Mouse (Mus musculus): ENCODE data around the gene Lmtk3. TPM values are rescaled to one million over a fixed set of nuclear protein-coding genes. Genes with fewer than 3 reads are reported as not detected.

Gene Lmtk3
- total and polyA plus RNA-seq, 2 experiments from 2014 or later = 12.5 to 144 TPM

DNA sequence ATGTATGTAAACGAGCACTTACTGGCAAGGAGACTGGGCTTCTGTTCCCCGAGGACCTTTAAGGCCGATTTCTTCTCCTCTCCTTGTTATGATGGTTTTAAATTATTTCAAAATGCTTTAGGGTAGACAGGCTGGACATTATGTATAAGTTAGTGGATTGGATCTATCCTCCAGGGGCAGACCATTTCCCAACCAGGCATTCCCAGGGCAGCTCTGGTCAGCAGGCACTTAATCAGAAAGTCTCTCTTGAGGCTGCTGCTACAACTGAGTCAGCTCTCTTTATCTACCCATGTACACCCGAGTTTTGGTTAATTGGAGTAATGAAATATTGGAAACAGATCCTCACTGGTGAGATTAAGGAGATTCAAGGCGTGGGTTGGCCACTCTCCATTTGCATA is 47.6 kb downstream of the Lmtk3 start:
- H3K9ac ChIP-seq = peak overlapping the region; percentile 51
- ATAC-seq (peak; percentile 12), DNase-seq (no peak)
- WGBS = 20% methylated on average over 5 of the region's 5 CpGs
- H3K27me3 ChIP-seq (ENCODE audit: insufficient read depth, low read length) = peaks cover 42% of the 10 kb centered on the region
- H3K4me3 ChIP-seq (ENCODE audit: low read depth, low read length) = peak overlapping the region; percentile 88
- peak overlapping the region; percentile 70; the same call in 1 of the 2 replicates for H3K27ac ChIP-seq (ENCODE audit: low read depth, low read length)
- H3K4me2 ChIP-seq (ENCODE audit: low read depth) = peak overlapping the region; percentile 84
- peaks cover 27% of the 10 kb centered on the region for H3K36me3 ChIP-seq (ENCODE audit: insufficient read depth)
- no peak for TF ChIP-seq CTCF (IDR thresholded peaks at IDR 0.05; ENCODE audit: low read depth)
- H3K9me3 ChIP-seq (ENCODE audit: low read length) = no peaks in the 10 kb centered on the region
- H3K4me1 ChIP-seq (ENCODE audit: insufficient read depth) = no peaks in the 10 kb centered on the region

DNA sequence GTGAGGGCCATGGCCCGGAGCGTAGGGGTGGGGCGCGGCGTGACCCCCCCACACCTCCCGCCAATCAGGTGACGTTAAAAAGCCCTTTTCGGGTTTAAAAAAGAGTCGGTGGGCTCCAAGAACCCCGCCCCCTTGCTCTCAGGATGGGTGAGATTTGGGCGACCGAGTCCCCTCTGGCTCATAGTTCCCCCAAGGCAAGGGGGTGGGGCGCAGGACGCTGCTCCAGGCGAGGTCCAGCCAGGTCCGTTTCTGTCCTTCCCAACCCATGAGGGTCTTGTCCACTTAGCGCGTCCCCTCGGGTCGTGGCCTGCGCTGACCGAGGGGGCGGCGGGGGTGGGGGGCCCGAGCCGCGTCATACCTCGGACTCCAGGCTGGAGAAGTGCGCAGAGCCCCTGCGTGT is 48.9 kb downstream of the Lmtk3 start:
- no peak for TF ChIP-seq CTCF (IDR thresholded peaks at IDR 0.05; ENCODE audit: low read depth)
- no peak for ATAC-seq
- H3K27me3 ChIP-seq (ENCODE audit: insufficient read depth, low read length) = peaks cover 42% of the 10 kb centered on the region

DNA sequence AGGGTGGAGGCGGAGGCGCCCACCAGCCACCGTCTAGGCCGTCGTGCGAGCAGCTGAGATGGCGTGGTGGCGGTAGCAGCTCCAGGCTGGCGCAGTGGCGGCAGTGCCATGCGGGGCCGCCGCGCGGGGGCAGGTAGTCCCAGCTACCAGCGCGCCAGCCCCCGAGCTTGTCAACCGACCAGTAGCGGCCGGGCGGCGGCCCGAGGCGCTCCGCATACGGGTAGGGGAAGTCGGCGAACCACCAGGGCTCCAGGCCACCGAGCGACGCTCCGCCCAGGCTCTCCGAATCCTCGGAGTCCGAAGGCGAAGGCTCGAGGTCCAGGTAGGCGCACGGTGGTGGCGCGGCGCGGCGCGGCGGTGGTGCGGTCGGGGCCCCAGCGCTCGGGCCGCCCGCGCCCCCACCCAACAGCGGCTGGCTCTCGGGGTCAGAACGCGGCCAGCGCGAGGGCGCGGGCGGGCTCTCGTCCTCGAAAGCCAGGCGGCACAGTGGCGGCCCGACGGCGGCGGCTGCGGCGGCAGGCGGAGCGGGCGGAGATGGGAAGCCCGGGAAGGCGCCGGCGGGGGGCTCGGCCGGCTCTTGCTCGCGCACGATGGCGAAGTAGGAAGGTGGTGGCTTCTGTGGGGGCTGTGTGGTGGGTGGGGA is 49.7 kb downstream of the Lmtk3 start:
- Histone ChIP-seq H3K27me3 (ENCODE audit: insufficient read depth, low read length) (peaks cover 42% of the 10 kb centered on the region), H3K4me1 (ENCODE audit: insufficient read depth) (no peaks in the 10 kb centered on the region), H3K9ac (peak overlapping the region; percentile 14; the same call in 1 of the 2 replicates), H3K9me3 (ENCODE audit: low read length) (no peaks in the 10 kb centered on the region), H3K4me2 (ENCODE audit: low read depth) (peak overlapping the region; percentile 37), H3K27ac (ENCODE audit: low read depth, low read length) (no peak overlapping the region), H3K36me3 (ENCODE audit: insufficient read depth) (peaks cover 6% of the 10 kb centered on the region), H3K4me3 (ENCODE audit: low read depth, low read length) (peak overlapping the region; percentile 32)
- WGBS = 3% methylated on average over 53 of the region's 86 CpGs
- no peak for TF ChIP-seq CTCF (IDR thresholded peaks at IDR 0.05; ENCODE audit: low read depth)
- DNase-seq = peak; percentile 9
- no peak for ATAC-seq

More for the DNA sequence above, 48.9 kb downstream of the Lmtk3 start:
- 12% methylated on average over 30 of the region's 30 CpGs for WGBS
- no peaks in the 10 kb centered on the region for H3K9me3 ChIP-seq (ENCODE audit: low read length)
- H3K4me3 ChIP-seq (ENCODE audit: low read depth, low read length) = peak overlapping the region; percentile 32
- H3K4me1 ChIP-seq (ENCODE audit: insufficient read depth) = no peaks in the 10 kb centered on the region
- H3K36me3 ChIP-seq (ENCODE audit: insufficient read depth) = peaks cover 14% of the 10 kb centered on the region
- no peak overlapping the region for H3K9ac ChIP-seq
- no peak overlapping the region for H3K27ac ChIP-seq (ENCODE audit: low read depth, low read length)
- H3K4me2 ChIP-seq (ENCODE audit: low read depth) = peak overlapping the region; percentile 37
- DNase-seq = no peak

DNA sequence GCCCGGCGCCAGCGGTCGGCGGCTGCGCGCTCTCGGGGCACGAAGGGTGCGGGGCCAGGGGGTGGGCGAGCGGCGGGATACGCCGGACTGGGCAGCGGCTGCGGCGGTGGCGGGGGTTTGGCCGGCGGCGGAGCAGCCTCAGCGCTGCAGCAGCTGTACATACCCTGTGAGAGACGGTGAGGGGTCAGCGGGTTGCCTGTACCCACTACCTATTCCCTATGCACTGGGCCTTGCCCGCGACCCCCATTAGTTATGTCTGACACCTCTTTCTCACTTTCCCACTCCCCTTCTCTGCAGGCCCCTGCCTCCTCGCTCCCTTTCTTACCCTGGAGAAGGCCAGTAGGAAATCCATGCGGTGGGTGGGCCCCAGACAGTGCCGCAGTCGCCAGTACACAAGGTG is 50.4 kb downstream of the Lmtk3 start:
- H3K9ac ChIP-seq = 0 out of 2 replicates have a peak overlapping the region, but pooled peaks have one; percentile 14
- DNase-seq = no peak
- no peaks in the 10 kb centered on the region for H3K9me3 ChIP-seq (ENCODE audit: low read length)
- 9% methylated on average over 28 of the region's 31 CpGs for WGBS
- no peak for TF ChIP-seq CTCF (IDR thresholded peaks at IDR 0.05; ENCODE audit: low read depth)
- H3K4me1 ChIP-seq (ENCODE audit: insufficient read depth) = no peaks in the 10 kb centered on the region
- H3K4me2 ChIP-seq (ENCODE audit: low read depth) = peak overlapping the region; percentile 37
- no peaks in the 10 kb centered on the region for H3K36me3 ChIP-seq (ENCODE audit: insufficient read depth)
- H3K4me3 ChIP-seq (ENCODE audit: low read depth, low read length) = peak overlapping the region; percentile 32
- peaks cover 42% of the 10 kb centered on the region for H3K27me3 ChIP-seq (ENCODE audit: insufficient read depth, low read length)
- no peak overlapping the region for H3K27ac ChIP-seq (ENCODE audit: low read depth, low read length)
- no peak for ATAC-seq

DNA sequence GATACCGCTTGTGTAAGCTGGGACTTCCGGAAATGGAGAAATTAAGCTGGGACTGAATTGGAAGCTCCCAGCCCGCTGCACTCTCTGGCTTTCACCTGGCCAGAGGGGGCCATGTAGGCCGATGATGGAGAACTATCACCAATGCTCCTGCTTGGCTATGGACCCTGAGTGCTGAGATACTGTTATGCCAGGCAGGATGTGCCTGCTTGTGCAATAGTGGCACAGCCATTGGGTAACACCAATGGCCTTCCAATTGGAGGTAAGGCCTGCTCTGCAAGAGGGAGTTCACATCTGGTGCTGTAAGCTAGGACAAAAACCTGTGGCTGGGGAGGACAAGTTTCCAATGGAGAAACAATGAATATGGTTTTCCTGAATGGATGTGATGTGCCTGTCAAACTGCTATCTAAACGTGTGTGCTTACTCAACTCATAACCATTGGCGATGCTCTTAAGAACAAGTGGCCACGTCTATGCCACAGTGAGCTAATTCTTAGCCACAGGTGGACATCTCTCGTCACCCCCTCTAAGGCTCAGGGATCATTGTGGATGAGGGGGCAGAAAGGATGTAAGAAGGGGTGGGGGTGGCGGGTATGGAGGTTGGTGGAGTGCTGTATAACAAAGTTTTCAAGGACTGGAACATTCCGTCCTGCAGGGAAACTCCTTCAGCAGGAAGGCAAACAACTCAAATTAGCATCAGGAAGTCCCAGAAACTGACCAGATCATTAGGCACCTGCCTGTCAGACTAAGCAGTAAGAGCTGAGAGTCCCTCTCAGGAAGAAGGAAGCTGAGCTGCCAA is 59.6 kb downstream of the Lmtk3 start:
- TF ChIP-seq CTCF (IDR thresholded peaks at IDR 0.05; ENCODE audit: low read depth) = no peak
- Histone ChIP-seq H3K36me3 (ENCODE audit: insufficient read depth) (no peaks in the 10 kb centered on the region), H3K4me3 (ENCODE audit: low read depth, low read length) (no peak overlapping the region), H3K4me1 (ENCODE audit: insufficient read depth) (no peaks in the 10 kb centered on the region), H3K27me3 (ENCODE audit: insufficient read depth, low read length) (no peaks in the 10 kb centered on the region; the same call in 1 of the 2 replicates), H3K9me3 (ENCODE audit: low read length) (no peaks in the 10 kb centered on the region), H3K4me2 (ENCODE audit: low read depth) (no peak overlapping the region), H3K9ac (no peak overlapping the region), H3K27ac (ENCODE audit: low read depth, low read length) (no peak overlapping the region)
- ATAC-seq (no peak), DNase-seq (no peak)
- WGBS = 88% methylated on average over 10 of the region's 10 CpGs

DNA sequence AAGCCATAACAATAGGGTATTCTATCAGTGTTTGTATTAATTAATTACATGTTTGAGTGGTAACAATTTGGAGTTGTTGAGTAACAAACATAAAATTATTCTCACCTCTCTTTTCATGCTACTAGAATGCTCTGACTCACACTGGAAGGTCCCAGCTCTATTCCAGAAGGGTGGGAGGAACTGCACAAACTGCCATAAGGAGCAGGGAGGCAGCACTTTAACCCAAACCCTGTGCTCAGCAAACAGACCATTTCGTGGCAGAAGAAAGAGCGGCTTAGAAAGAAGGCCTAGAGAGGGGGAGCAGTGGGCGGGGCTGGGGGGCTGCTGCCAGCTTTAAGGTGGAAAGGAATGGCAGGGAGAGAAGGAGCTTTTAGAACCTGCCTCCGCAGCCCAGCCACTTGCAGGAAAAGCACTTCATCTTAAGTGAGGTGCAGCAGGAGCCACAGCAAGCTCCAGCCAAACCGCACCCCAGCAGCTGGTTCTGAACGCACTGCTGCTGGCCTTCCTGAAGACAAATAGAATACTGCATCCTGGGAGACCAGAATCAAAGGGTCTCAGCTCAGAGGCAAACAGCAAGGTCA is 65.0 kb downstream of the Lmtk3 start:
- Histone ChIP-seq H3K9ac (no peak overlapping the region), H3K27me3 (ENCODE audit: insufficient read depth, low read length) (no peaks in the 10 kb centered on the region), H3K9me3 (ENCODE audit: low read length) (no peaks in the 10 kb centered on the region), H3K4me2 (ENCODE audit: low read depth) (no peak overlapping the region), H3K4me1 (ENCODE audit: insufficient read depth) (no peaks in the 10 kb centered on the region), H3K4me3 (ENCODE audit: low read depth, low read length) (no peak overlapping the region), H3K36me3 (ENCODE audit: insufficient read depth) (no peaks in the 10 kb centered on the region; the same call in 1 of the 2 replicates), H3K27ac (ENCODE audit: low read depth, low read length) (no peak overlapping the region)
- TF ChIP-seq CTCF (IDR thresholded peaks at IDR 0.05; ENCODE audit: low read depth) = no peak
- no peak for DNase-seq
- no peak for ATAC-seq
- 7% methylated on average over 6 of the region's 6 CpGs for WGBS

DNA sequence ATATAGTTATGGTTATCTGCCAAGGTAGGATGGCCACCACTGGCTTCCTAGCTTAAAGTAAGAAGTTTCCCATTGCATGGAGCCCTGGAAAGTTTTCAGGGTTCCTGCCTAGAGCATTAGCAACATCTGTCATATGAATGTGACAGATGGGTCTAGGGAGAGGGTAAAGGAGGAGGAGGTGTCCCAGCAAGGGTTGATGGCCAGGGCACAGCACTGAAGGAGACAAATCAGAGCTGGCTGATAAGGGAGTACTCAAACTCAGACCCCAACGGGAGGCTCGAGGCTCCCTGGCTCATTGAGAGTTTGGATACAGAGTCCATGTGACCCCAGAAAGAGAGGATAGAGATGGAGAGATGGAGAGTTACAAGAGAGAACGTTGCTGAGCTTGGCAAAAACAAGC is 67.1 kb downstream of the Lmtk3 start:
- H3K27me3 ChIP-seq (ENCODE audit: insufficient read depth, low read length) = no peaks in the 10 kb centered on the region
- no peak for TF ChIP-seq CTCF (IDR thresholded peaks at IDR 0.05; ENCODE audit: low read depth)
- H3K36me3 ChIP-seq (ENCODE audit: insufficient read depth) = no peaks in the 10 kb centered on the region; the same call in 1 of the 2 replicates
- H3K4me2 ChIP-seq (ENCODE audit: low read depth) = no peak overlapping the region
- H3K4me3 ChIP-seq (ENCODE audit: low read depth, low read length) = no peak overlapping the region
- H3K9me3 ChIP-seq (ENCODE audit: low read length) = no peaks in the 10 kb centered on the region
- DNase-seq (no peak), ATAC-seq (no peak)
- H3K9ac ChIP-seq = no peak overlapping the region
- H3K4me1 ChIP-seq (ENCODE audit: insufficient read depth) = no peaks in the 10 kb centered on the region
- H3K27ac ChIP-seq (ENCODE audit: low read depth, low read length) = no peak overlapping the region
- WGBS = 70% methylated on average over 3 of the region's 3 CpGs

All from forebrain, postnatal 0 days (tissue).